Mouse (Mus musculus) v-Abl transformed pro-B cells (cell line): ENCODE measurements around the gene 4933424G06Rik.

Source experiments
- in situ Hi-C, 2 experiments: fragments of 400-800 bp; cut with MboI; formaldehyde crosslinking; loops; one replicate each; pipeline ENCODE4 v1.15.1; 2025; ENCODE audit not compliant: unreplicated experiment in 2 of 2

4933424G06Rik gene

DNA sequence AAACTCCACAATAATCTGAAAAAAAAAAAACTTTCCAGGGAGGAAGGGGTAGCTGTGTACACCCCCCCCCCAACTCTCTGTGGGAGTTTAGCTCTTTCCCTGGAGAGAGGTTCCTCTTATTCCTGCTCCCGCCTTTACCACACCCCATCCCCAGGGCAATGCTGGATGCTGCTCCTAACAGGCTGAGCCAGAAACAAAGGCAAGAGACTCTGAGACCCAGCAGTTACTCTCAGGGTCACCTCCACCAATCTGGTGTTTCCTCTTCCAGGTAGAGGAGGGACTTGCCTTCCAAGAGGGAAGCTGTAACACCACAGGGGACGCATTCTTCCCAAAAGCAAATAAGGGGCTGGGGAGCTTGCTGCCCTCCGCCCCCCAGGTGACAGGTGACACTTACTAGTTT is 2.2 kb upstream of the 4933424G06Rik start:
- in situ Hi-C loops: loop anchor here in 1 of 2 experiments (25.0 kb wide), 1 partner anchor 1155 kb away; the partner anchor contains the start of genes Lipt1 and Tsga10

- in situ Hi-C loops: loop anchor here in 1 of 2 experiments (25.0 kb wide), 1 partner anchor 1154 kb away; the partner anchor contains the start of genes Lipt1 and Tsga10
Measured at GRCm38 (mm10) chr1:36708626-36709025, 1.3 kb upstream of the 4933424G06Rik start.

GRCm38 (mm10) chr1:36709055-36709853 is 695 bp upstream of the 4933424G06Rik start:
- in situ Hi-C loops: loop anchor here in 1 of 2 experiments (25.0 kb wide), 1 partner anchor 1153 kb away; the partner anchor contains the start of genes Lipt1 and Tsga10

DNA sequence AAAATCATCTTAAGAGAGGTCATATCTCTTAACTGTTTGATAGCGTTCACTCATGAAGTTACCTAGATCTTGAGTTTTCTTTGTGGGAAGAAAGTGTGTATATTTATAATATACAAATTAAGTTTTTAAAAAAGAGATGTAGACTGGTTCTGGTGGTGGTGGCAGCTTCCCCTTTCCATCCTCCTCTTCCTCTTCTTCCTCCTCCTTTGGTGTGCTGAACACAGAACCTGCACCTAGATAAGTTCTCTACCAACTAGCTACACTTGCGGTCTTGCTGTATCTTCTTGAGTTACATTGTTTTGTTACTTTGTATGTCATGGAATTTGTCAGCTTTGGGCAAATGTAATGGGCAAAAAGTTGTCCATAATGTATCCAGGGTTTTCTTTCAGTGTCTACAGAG is 1.2 kb downstream of the 4933424G06Rik start:
- in situ Hi-C loops: loop anchor here in 1 of 2 experiments (25.0 kb wide), 1 partner anchor 1151 kb away; the partner anchor contains the start of genes Lipt1 and Tsga10

DNA sequence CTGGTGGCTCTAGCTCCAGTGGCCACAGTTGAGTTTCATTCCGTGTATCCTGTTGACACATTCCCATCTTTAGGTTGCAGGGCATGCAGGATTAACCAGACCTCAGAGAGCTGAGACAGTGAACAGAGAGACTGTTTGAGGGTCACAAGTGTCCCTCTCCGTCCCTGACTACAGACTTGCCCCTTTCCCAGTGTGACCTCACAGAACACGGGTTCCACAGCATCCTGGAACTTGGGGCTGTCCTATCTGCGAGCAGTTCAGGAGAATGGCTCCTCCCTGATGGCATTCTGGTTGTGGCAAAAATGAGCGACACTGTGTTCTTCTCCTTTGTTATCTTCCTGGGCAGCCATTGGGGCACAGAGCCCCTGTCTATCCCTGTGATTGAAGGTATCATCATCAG is 4.4 kb downstream of the 4933424G06Rik start, which contains the start of gene Actr1b:
Gene Actr1b, minus strand, starts transcription at position 112 of the 400 bp plus-strand sequence.
- in situ Hi-C loops: loop anchor here in 1 of 2 experiments (25.0 kb wide), 1 partner anchor 1148 kb away; the partner anchor contains the start of genes Lipt1 and Tsga10

- in situ Hi-C loops: loop anchor here in 1 of 2 experiments (25.0 kb wide), 1 partner anchor 1144 kb away; the partner anchor contains the start of genes Lipt1 and Tsga10
Measured at GRCm38 (mm10) chr1:36718786-36719185, 8.8 kb downstream of the 4933424G06Rik start.

GRCm38 (mm10) chr1:36723146-36724056 is 13.5 kb downstream of the 4933424G06Rik start:
- in situ Hi-C loops: loop anchor here (5.0 to 25.0 kb wide), 2 partner anchors 36 to 1139 kb away; partner anchors contain the start of genes Lipt1 (in 1 of the 2) and Tsga10 (in 1 of the 2)

DNA sequence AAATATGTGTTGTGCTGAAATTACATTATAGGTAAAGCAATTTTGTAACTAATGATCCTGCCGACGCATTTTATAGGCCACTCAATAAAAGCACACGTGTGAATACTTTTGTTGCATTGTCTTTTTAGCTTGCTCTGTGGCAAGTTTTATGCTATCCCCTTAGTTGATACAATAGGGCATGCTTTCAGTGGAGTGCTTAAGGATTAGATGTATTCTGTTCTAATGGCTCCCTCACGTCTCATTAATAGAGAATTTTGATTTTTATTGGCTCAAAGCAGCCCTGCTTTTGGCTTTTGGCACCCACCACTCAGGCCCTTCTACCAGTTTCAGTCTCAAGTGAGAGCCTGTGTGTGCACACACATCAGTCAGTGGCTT is 14.1 kb downstream of the 4933424G06Rik start:
- in situ Hi-C loops: loop anchor here (5.0 to 25.0 kb wide), 2 partner anchors 37 to 1138 kb away; partner anchors contain the start of genes Lipt1 (in 1 of the 2) and Tsga10 (in 1 of the 2)

DNA sequence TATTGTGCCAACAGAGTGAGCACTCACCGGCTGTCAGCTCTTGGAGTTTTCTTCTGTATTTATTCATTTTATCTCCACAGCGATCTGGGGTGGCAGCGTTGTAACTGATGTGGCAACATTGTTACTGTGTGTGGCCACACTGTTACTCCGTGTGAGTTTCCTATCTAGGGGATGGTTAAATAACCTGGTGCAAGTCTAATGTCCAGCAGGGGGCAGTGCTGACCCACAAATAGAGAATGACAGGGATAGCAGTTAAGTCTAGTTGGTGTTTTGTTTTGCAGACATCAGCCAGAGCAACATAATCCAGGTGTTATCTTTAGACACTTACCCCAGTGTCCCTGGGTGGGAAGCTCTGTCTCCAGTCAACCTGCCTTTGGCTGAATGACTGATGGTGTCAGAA is 27.4 kb downstream of the 4933424G06Rik start:
- in situ Hi-C loops: loop anchor here (5.0 to 25.0 kb wide), 2 partner anchors 515 to 1125 kb away; partner anchors contain the start of genes Lipt1 (in 1 of the 2) and Tsga10 (in 1 of the 2)

GRCm38 (mm10) chr1:36739231-36739630 is 29.3 kb downstream of the 4933424G06Rik start:
- in situ Hi-C loops: loop anchor here (5.0 to 25.0 kb wide), 2 partner anchors 513 to 1123 kb away; partner anchors contain the start of genes Lipt1 (in 1 of the 2) and Tsga10 (in 1 of the 2)

GRCm38 (mm10) chr1:36743046-36743445 is 33.1 kb downstream of the 4933424G06Rik start:
- in situ Hi-C loops: loop anchor here (5.0 to 25.0 kb wide), 2 partner anchors 39 to 1119 kb away; partner anchors contain the start of genes Lipt1 (in 1 of the 2) and Tsga10 (in 1 of the 2)

DNA sequence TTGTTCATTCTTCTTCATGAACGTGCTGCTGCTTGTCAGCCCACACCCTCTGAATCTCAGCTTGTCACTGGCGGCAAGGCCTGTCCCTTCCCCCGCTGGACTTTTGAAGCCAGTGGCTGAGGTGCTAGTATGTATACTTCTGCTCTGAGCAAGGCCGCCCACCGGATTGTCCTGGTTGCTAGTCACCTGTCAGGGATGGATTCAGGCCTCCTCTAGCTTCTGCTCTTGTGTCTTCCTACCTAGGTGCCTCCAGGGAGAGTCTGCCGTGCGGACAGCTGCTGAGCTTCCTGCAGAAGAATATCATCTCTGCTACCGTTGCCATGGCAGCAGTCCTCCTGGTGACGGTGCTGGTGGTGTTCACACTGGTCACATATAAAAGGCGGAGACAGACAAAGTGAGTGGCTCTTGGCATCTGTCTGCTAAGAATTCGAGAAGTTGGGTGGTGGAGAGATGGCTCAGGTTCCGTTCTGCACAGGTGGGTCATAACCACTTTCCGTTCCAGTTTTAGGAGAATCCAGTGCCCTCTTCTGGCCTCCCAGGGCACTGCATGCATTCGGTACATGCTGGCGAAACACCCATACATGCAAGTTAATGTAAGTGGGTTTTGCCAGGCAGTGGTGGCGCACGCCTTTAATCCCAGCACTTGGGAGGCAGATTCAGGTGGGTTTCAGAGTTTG is 34.5 kb downstream of the 4933424G06Rik start:
- in situ Hi-C loops: loop anchor here (5.0 to 25.0 kb wide), 2 partner anchors 38 to 1118 kb away; partner anchors contain the start of genes Lipt1 (in 1 of the 2) and Tsga10 (in 1 of the 2)

GRCm38 (mm10) chr1:36745661-36746060 is 35.7 kb downstream of the 4933424G06Rik start:
- in situ Hi-C loops: loop anchor here in 1 of 2 experiments (25.0 kb wide), 1 partner anchor 1117 kb away; the partner anchor contains the start of genes Lipt1 and Tsga10

- in situ Hi-C loops: loop anchor here in 1 of 2 experiments (25.0 kb wide), 1 partner anchor 1116 kb away; the partner anchor contains the start of genes Lipt1 and Tsga10
Measured at GRCm38 (mm10) chr1:36746452-36746851, 36.5 kb downstream of the 4933424G06Rik start.

- in situ Hi-C loops: loop anchor here in 1 of 2 experiments (25.0 kb wide), 2 partner anchors 683 to 883 kb away; partner anchors contain the start of genes Coa5 and Unc50
Measured at GRCm38 (mm10) chr1:36753932-36754675, 44.2 kb downstream of the 4933424G06Rik start.

- in situ Hi-C loops: loop anchor here in 1 of 2 experiments (25.0 kb wide), 2 partner anchors 679 to 879 kb away; partner anchors contain the start of genes Coa5 and Unc50
Measured at GRCm38 (mm10) chr1:36758553-36758952, 48.6 kb downstream of the 4933424G06Rik start.

DNA sequence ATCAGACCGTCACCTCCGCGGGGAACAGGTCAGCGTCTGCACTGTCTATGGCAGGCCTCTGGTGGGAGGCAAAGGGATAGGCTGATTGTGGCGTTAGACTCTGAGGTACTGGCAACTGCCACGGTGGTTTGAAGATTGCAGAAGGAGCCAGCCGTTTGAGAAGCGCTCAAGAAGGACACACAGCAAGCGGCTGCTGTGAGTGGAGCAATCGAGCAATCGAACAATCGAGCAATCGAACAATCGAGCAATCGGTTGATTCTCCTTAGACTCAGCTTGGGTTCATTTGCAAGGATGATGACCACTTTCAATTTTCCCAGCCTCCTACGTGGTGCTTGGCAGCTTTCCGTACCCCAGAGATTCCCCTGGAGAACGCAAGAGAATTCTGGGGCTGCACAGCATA is 49.1 kb downstream of the 4933424G06Rik start:
- in situ Hi-C loops: loop anchor here in 1 of 2 experiments (25.0 kb wide), 2 partner anchors 678 to 878 kb away; partner anchors contain the start of genes Coa5 and Unc50

DNA sequence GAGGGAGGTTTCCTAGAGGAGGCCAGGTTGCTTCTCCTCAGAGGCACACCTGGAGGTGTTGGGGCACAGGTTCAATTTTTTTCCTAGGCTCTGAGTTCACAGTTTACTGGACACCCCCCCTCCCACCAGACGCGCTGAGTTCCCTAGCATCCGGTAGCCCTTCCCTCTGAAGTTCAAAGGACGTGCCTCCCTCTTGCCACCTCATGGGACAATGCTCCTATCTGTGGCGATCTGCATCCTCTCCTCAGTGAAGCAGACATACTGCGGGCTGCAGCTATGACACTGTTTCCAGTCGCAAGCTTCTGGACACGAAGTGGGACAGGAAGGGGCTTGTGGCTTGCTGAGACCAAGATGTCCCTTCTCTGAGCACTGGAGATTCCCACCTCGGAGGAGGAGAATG is 50.5 kb downstream of the 4933424G06Rik start:
- in situ Hi-C loops: loop anchor here in 1 of 2 experiments (25.0 kb wide), 2 partner anchors 677 to 877 kb away; partner anchors contain the start of genes Coa5 and Unc50
